Mouse (Mus musculus) forebrain, embryonic 11.5 days (tissue): ENCODE results near the gene Gm10491. TPM values are rescaled to one million over a fixed set of nuclear protein-coding genes. Genes with fewer than 3 reads are reported as not detected.

ENCODE experiments used
- ATAC-seq: fragments of 200-750 bp; cut with Nextera tagmentation; replicated peaks from 2 replicates; pipeline ENCODE4 v1.8.0; 2017; ENCODE audit warnings: moderate TSS enrichment; ENCODE audit not compliant: low FRiP score
- DNase-seq: peaks from one replicate; pipeline ENCODE4 v3.0.0-alpha.2; 2017; ENCODE audit warnings: low spot score
- H3K27ac ChIP-seq: fragments of 300-500 bp; sonication (generic); 2 replicates; pipeline ENCODE4 v1.5.1; 2014; ENCODE audit warnings: low read depth, low read length
- H3K27me3 ChIP-seq: fragments of 300-500 bp; sonication (generic); 2 replicates; pipeline ENCODE4 v1.6.1; 2014; ENCODE audit warnings: mild to moderate bottlenecking, low read length, mixed read lengths; ENCODE audit not compliant: control insufficient read depth, insufficient read depth
- H3K36me3 ChIP-seq: fragments of 300-500 bp; sonication (generic); 2 replicates; pipeline ENCODE4 v1.6.1; 2014; ENCODE audit warnings: mild to moderate bottlenecking, low read length, moderate library complexity, mixed read lengths; ENCODE audit not compliant: control insufficient read depth, insufficient read depth
- H3K4me1 ChIP-seq: fragments of 300-500 bp; sonication (generic); replicated peaks from 2 replicates; pipeline ENCODE4 v1.6.1; 2014; ENCODE audit warnings: low read length, mixed read lengths; ENCODE audit not compliant: control insufficient read depth, insufficient read depth
- H3K4me2 ChIP-seq: fragments of 300-500 bp; sonication (generic); 2 replicates; pipeline ENCODE4 v1.6.1; 2014; ENCODE audit warnings: low read depth, mild to moderate bottlenecking, low read length, moderate library complexity, mixed read lengths; ENCODE audit not compliant: severe bottlenecking
- H3K4me3 ChIP-seq: fragments of 300-500 bp; sonication (generic); 2 replicates; pipeline ENCODE4 v1.5.1; 2014; ENCODE audit warnings: low read depth, low read length
- H3K9ac ChIP-seq: fragments of 300-500 bp; sonication (generic); 2 replicates; pipeline ENCODE4 v1.6.1; 2014; ENCODE audit warnings: low read length
- H3K9me3 ChIP-seq: fragments of 300-500 bp; sonication (generic); 2 replicates; pipeline ENCODE4 v1.6.1; 2016; ENCODE audit warnings: low read length, mixed read lengths; ENCODE audit not compliant: control insufficient read depth
- WGBS: fragments of 180-500 bp; shearing (Covaris S2); extraction: QIAGEN DNeasy Blood & Tissue Kit; methylation state at CpG from one replicate; pipeline ENCODE4 v1.1.7; 2014; 5-methylcytosine and 5-hydroxymethylcytosine counted together
- polyA plus RNA-seq: library from polyadenylated mRNA; unstranded; fragments of >200 nt; fragmentation: Nextera tagmentation; extraction: Ambion mirVana; gene quantifications from 2 replicates; pipeline ENCODE4 v1.2.1, GENCODE M21; 2014

The Gm10491 gene
- polyA plus RNA-seq, 1 experiment from 2014 or later, result not detected

DNA sequence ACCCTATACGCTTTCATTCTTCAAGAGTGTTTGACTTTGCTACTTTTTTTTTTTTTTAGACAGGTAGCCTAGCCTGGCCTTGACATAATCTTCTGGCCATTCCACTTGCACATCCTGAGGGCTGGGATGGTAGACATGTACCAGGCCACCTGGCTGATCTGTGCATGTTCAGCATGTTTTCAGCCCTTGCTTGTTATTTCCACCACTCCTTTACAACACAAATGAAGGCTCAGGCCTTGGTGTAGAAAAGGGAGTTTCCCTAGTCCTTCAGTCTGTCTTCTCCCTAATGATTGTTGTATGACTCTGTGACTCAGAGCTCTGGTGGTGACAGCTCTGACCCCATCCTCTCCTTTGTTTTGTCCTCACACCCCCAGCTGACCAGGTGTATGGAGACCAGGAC, 40.5 kb downstream of the Gm10491 start:
- Histone ChIP-seq H3K9me3 (no peaks in the 10 kb centered on the region), H3K36me3 (no peaks in the 10 kb centered on the region; the same call in 1 of the 2 replicates), H3K9ac (no peak overlapping the region), H3K27me3 (no peaks in the 10 kb centered on the region), H3K27ac (no peak overlapping the region), H3K4me3 (no peak overlapping the region), H3K4me2 (no peak overlapping the region), H3K4me1 (no peaks in the 10 kb centered on the region)
- ATAC-seq (no peak), DNase-seq (no peak)
- 100% methylated on average over 1 of the region's 1 CpGs for WGBS

GRCm38 (mm10) chrX:7865786-7866185, 41.8 kb downstream of the Gm10491 start:
- no peak for ATAC-seq
- Histone ChIP-seq H3K27me3 (no peaks in the 10 kb centered on the region), H3K27ac (no peak overlapping the region), H3K4me2 (no peak overlapping the region), H3K9me3 (no peaks in the 10 kb centered on the region), H3K36me3 (no peaks in the 10 kb centered on the region; the same call in 1 of the 2 replicates), H3K4me3 (no peak overlapping the region), H3K4me1 (no peaks in the 10 kb centered on the region), H3K9ac (no peak overlapping the region)
- DNase-seq, result no peak
- 80% methylated on average over 2 of the region's 2 CpGs for WGBS

DNA sequence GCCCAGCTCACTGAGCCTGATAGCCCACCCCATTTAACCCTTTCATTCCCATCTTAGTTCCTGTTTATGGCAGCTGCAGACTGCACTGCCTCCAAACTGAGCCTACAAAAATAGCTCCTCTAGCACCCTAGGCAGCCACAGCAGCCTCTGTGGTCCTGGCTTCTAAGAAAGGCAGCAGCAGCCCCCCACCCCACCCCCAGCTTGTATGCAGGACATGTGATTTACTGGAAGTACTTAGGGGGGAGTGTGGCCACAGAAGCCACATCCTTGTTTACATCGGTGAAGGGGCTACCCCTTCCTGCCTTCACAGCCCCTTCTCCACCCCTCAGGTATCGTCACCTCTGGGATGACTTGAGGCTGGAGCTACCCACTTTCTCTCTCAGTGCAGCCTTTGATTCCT, 42.3 kb downstream of the Gm10491 start:
- no peaks in the 10 kb centered on the region; the same call in 1 of the 2 replicates for H3K36me3 ChIP-seq
- no peaks in the 10 kb centered on the region for H3K27me3 ChIP-seq
- DNase-seq (no peak), ATAC-seq (no peak)
- 71% methylated on average over 2 of the region's 2 CpGs for WGBS
- H3K4me1 ChIP-seq, result no peaks in the 10 kb centered on the region
- H3K9me3 ChIP-seq, result no peaks in the 10 kb centered on the region
- H3K27ac ChIP-seq, result no peak overlapping the region
- no peak overlapping the region for H3K9ac ChIP-seq
- H3K4me3 ChIP-seq, result no peak overlapping the region
- H3K4me2 ChIP-seq, result no peak overlapping the region

GRCm38 (mm10) chrX:7864551-7864950, 43.1 kb downstream of the Gm10491 start:
- Histone ChIP-seq H3K27ac (no peak overlapping the region), H3K4me1 (no peaks in the 10 kb centered on the region), H3K4me3 (no peak overlapping the region), H3K36me3 (no peaks in the 10 kb centered on the region; the same call in 1 of the 2 replicates), H3K27me3 (no peaks in the 10 kb centered on the region), H3K9ac (no peak overlapping the region), H3K4me2 (no peak overlapping the region), H3K9me3 (no peaks in the 10 kb centered on the region)
- DNase-seq, result no peak
- 69% methylated on average over 3 of the region's 3 CpGs for WGBS
- no peak for ATAC-seq

- no peak overlapping the region for H3K4me3 ChIP-seq
- H3K36me3 ChIP-seq, result no peaks in the 10 kb centered on the region; the same call in 1 of the 2 replicates
- no peaks in the 10 kb centered on the region for H3K27me3 ChIP-seq
- H3K9ac ChIP-seq, result no peak overlapping the region
- no peak for ATAC-seq
- H3K4me1 ChIP-seq, result no peaks in the 10 kb centered on the region
- 95% methylated on average over 1 of the region's 1 CpGs for WGBS
- no peak overlapping the region for H3K4me2 ChIP-seq
- no peak overlapping the region for H3K27ac ChIP-seq
- no peaks in the 10 kb centered on the region for H3K9me3 ChIP-seq
- no peak for DNase-seq
These were observed 44.5 kb downstream of the Gm10491 start for GRCm38 (mm10) chrX:7863181-7863580.

- Histone ChIP-seq H3K9me3 (no peaks in the 10 kb centered on the region), H3K36me3 (no peaks in the 10 kb centered on the region), H3K9ac (no peak overlapping the region), H3K4me3 (no peak overlapping the region), H3K4me1 (no peaks in the 10 kb centered on the region), H3K27ac (no peak overlapping the region), H3K4me2 (no peak overlapping the region), H3K27me3 (no peaks in the 10 kb centered on the region)
- ATAC-seq (no peak), DNase-seq (no peak)
- WGBS, result 94% methylated on average over 3 of the region's 3 CpGs
These were observed 48.4 kb downstream of the Gm10491 start for GRCm38 (mm10) chrX:7859191-7859753.

Other genes starting within 250 kb of the Gm10491 start
- gene Plp2, start 236.4 kb downstream of the Gm10491 start, polyA plus RNA-seq, result 54.0 and 64.5 TPM in 2 replicates
- 0.47 TPM in 1 of 2 replicates, not detected in the other for gene Magix, start 226.6 kb downstream of the Gm10491 start, polyA plus RNA-seq
- 44.6 and 47.0 TPM in 2 replicates for gene Gpkow, start 210.7 kb downstream of the Gm10491 start, polyA plus RNA-seq
- 14.2 and 17.2 TPM in 2 replicates for gene Wdr45, start 193.5 kb downstream of the Gm10491 start, polyA plus RNA-seq
- 0.55 TPM in 1 of 2 replicates, not detected in the other for gene Gm45208, start 185.6 kb downstream of the Gm10491 start, polyA plus RNA-seq
- gene Praf2, start 179.4 kb downstream of the Gm10491 start, polyA plus RNA-seq, result 88.7 and 94.0 TPM in 2 replicates
- gene Ccdc120, start 156.9 kb downstream of the Gm10491 start, polyA plus RNA-seq, result 22.8 and 27.8 TPM in 2 replicates
- gene Tfe3, start 145.3 kb downstream of the Gm10491 start, polyA plus RNA-seq, result 23.6 and 24.8 TPM in 2 replicates
- 56.2 and 57.2 TPM in 2 replicates for gene Gripap1, start 118.1 kb downstream of the Gm10491 start, polyA plus RNA-seq
- gene Kcnd1, start 85.5 kb downstream of the Gm10491 start, polyA plus RNA-seq, result 1.2 and 1.4 TPM in 2 replicates
- gene Otud5, start 66.5 kb downstream of the Gm10491 start, polyA plus RNA-seq, result 37.3 and 37.6 TPM in 2 replicates
- gene Pim2, start 29.6 kb downstream of the Gm10491 start, polyA plus RNA-seq, result 10.7 TPM in 2 replicates
- 10.9 and 12.6 TPM in 2 replicates for gene Slc35a2, start 23.8 kb downstream of the Gm10491 start, polyA plus RNA-seq
- gene Pqbp1, start 8.6 kb downstream of the Gm10491 start, polyA plus RNA-seq, result 141 and 144 TPM in 2 replicates
- 161 and 188 TPM in 2 replicates for gene Timm17b, start 8.5 kb downstream of the Gm10491 start, polyA plus RNA-seq
- not detected in 2 replicates for gene Gm10490, start 1.7 kb upstream of the Gm10491 start, polyA plus RNA-seq
- gene Pcsk1n, start 12.0 kb upstream of the Gm10491 start, polyA plus RNA-seq, result 18.0 and 23.4 TPM in 2 replicates
- not detected in 2 replicates for gene Eras, start 20.8 kb upstream of the Gm10491 start, polyA plus RNA-seq
- 69.4 and 80.0 TPM in 2 replicates for gene Hdac6, start 40.1 kb upstream of the Gm10491 start, polyA plus RNA-seq
- 5.4 and 5.6 TPM in 2 replicates for gene Gata1, start 70.2 kb upstream of the Gm10491 start, polyA plus RNA-seq
- gene Glod5, start 110.7 kb upstream of the Gm10491 start, polyA plus RNA-seq, result not detected in 2 replicates
- 96.1 and 99.7 TPM in 2 replicates for gene Suv39h1, start 166.9 kb upstream of the Gm10491 start, polyA plus RNA-seq
- gene Was, start 182.7 kb upstream of the Gm10491 start, polyA plus RNA-seq, result 0.12 and 0.51 TPM in 2 replicates
- 26.6 and 27.4 TPM in 2 replicates for gene Wdr13, start 225.1 kb upstream of the Gm10491 start, polyA plus RNA-seq
- 466 and 494 TPM in 2 replicates for gene Rbm3, start 238.0 kb upstream of the Gm10491 start, polyA plus RNA-seq